Mouse (Mus musculus): ENCODE measurements around the gene Mtch2.
A peak's percentile ranks its signal among the peaks of the same experiment; 100 is the strongest.
"Not testable (repeated sequence)": the region's sequence is repeated elsewhere in the genome, so short reads cannot be mapped to it uniquely, and the experiment has no call there.

Gene Mtch2

GRCm38 (mm10) chr2:90846955-90847680 lies at the start of gene Mtch2:
Gene Mtch2 (plus strand): TSS chr2:90847155.
- peak; percentile 97 to 98 for DNase-seq (ENCODE audit: low spot score in 2 of 2)

DNA sequence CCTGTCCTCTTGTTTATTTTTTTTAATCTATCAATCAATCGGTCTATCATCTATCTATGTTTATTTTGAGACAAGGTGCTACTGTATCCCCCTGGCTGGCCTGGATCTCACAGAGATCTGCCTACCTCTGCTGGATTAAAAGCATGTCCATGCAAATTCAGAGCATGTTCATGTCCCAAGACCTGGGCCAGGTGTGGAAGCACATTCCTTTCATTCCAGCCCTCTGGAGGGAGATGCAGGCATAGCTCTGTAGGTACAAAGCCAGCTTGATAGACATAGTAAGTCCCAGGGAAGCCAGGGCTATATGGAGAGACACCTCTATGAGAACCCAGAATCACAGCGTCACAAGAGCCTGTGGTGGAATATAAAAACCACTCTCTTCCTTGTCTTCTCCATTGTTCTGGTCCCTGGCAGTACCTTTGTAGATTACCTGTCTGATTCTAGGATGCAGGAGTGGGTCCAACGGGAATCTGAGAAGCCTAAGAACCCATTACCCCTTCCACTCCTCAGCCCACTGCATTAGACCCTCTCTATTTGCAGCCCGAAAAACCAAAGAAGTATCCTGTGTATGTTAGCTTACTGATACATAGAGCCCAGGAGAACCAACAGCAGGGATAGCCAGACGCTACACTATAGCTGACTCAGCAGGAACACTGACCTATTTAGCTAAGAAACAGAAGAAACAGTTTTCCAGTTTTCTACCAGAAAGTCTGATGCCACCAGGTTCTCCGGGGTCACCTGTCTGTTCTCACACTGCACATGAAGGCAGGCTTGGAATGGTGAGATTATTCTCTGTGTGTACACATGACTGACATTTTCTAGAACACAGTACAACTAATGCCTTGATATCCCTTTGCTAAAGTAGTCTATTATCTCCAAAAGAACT lies 38.5 kb upstream of the Mtch2 start:
- DNase-seq (ENCODE audit: low spot score in 2 of 2), result no peak

- DNase-seq (ENCODE audit: low spot score in 2 of 2), result no peak
Measured at GRCm38 (mm10) chr2:90810751-90811150, 36.2 kb upstream of the Mtch2 start.

DNA sequence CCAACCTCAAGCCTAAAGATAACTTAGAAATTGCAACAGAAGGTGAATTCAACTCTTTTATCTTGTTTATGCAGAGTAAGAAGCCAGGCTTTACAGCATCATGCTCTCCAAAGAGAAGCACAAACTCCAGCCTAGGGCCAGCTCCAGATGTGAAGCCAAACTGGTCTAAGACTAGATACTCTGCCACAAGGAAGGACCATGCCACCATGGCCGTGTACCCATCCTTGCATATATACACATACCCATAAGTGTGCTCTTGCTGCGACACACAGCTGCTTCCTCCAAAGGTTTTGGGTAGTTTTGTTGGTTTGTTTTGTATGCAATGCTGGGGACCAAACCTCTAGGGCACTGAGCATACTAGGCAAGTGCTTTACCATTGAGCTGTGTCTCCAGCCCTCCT lies 31.7 kb upstream of the Mtch2 start:
- no peak for DNase-seq (ENCODE audit: low spot score in 2 of 2)

DNA sequence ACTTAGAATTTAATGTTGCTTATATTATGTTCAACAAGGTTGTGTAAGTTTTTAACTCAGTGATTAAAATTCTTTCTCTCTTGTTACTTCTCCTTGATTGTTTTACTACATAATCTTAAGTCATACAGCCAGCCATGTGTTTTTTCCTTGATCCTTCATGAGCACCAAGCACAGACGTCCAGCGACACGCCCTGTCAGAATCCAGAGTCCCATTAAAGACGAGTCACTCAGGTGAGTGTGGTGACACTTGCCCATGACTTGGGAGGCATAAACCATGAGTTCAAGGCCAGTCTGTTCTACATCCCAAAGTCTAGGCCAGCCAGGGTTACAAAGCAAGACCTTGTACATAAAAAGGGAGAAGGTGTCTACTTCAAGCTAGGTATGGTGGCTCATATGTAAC lies 30.8 kb upstream of the Mtch2 start:
- no peak for DNase-seq (ENCODE audit: low spot score in 2 of 2)

DNA sequence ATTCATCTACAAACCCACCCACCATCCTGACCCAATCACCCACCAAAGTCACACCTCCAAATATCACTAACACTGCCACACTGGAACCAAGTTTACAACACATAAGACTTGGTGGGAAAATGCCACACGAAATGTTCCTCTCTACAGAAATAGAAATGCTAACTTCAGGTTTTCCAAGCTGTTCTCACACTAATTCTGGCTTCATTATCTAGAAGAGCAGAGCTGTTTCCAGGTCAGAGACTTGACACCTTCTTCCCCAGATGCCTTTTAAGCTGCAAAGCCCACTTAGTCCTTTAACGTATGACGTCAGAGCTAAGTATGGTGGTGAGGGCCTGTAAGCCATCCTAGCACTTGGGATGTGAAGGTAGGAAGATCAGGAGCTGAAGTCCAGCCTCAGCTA lies 28.2 kb upstream of the Mtch2 start:
- DNase-seq (ENCODE audit: low spot score in 2 of 2), result no peak

GRCm38 (mm10) chr2:90820894-90821293 lies 26.1 kb upstream of the Mtch2 start:
- no peak for DNase-seq (ENCODE audit: low spot score in 2 of 2)

GRCm38 (mm10) chr2:90822978-90823377 lies 24.0 kb upstream of the Mtch2 start:
- no peak for DNase-seq (ENCODE audit: low spot score in 2 of 2)

GRCm38 (mm10) chr2:90823781-90824180 lies 23.2 kb upstream of the Mtch2 start:
- DNase-seq (ENCODE audit: low spot score in 2 of 2), result no peak

- not testable (repeated sequence) for DNase-seq (ENCODE audit: low spot score in 2 of 2)
Measured at GRCm38 (mm10) chr2:90824528-90824927, 22.4 kb upstream of the Mtch2 start.

DNA sequence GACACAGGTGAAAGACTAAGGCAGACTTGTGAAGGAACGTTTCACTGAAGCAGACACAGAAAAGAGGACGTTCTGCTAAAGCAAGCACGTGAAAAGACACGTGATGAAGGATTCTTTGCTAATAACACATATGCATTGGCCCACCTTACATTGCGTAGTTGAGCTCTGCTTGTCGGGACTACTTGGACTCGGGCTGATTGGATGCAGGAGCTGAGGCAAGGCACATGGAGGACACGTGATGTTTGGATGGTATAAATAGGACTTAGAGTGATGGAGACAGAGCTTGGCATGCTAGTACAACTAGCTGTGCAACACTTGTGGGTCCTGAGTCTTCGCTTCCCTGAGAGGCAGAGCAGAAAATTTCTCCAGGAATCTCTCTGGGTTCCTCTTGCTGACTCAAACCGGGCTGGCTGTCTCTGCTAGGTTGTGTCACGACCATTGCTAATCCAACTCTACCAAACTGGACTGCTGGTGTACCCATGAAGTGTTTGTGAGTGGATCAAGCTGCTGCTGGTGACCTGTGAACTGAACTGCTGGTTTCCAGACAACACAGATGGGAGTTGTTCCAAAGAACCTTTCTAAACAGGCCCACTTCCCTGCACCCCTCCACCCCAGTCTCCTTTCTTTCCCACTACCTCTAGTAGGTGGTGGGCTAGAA lies 21.3 kb upstream of the Mtch2 start:
- no peak for DNase-seq (ENCODE audit: low spot score in 2 of 2)

DNA sequence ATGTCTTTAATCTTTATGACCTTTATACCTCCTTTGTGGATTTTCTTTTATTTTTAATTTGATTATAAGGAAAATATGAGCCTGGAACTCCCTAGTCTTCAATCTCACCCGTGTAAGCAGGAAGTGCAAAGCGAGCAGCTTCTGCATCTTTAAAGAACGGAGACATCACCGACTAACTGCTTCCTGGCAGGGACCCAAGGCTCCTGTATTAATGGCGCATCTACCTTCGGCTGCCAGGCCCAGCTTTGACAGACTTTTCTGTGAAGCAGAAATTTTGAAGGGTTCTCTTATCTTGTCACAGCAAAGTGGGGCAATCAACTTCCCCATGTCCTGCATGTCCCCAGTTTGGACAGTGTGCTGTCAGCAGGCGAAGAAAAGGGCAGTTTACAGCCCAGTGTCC lies 18.2 kb upstream of the Mtch2 start:
- DNase-seq (ENCODE audit: low spot score in 2 of 2), result no peak

GRCm38 (mm10) chr2:90833502-90833901 lies 13.5 kb upstream of the Mtch2 start:
- DNase-seq (ENCODE audit: low spot score in 2 of 2), result no peak

- no peak for DNase-seq (ENCODE audit: low spot score in 2 of 2)
Measured at GRCm38 (mm10) chr2:90838621-90839020, 8.3 kb upstream of the Mtch2 start.

- no peak for DNase-seq (ENCODE audit: low spot score in 2 of 2)
Measured at GRCm38 (mm10) chr2:90843666-90844065, 3.3 kb upstream of the Mtch2 start.

DNA sequence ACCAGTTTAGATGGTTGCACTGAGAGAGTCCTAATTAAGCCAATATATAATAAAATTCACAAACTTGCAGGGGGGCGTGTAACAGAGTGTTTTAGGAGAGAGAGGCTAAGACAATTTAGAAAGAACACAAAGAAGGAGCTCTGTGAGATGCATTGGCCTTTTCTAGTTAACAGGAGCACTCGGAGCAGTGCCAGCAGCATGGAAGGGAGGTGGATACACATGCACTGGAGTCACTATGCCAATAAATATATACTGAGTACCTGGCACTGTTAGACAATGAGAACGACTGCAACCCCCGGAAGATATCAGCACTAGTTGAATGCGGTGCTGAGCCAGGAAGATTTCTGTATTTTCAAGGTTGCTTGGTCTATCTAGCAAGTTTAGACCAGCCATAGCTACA lies 2.7 kb upstream of the Mtch2 start:
- DNase-seq (ENCODE audit: low spot score in 2 of 2), result no peak

- DNase-seq (ENCODE audit: low spot score in 2 of 2), result no peak
Measured at GRCm38 (mm10) chr2:90845234-90845633, 1.7 kb upstream of the Mtch2 start.

DNA sequence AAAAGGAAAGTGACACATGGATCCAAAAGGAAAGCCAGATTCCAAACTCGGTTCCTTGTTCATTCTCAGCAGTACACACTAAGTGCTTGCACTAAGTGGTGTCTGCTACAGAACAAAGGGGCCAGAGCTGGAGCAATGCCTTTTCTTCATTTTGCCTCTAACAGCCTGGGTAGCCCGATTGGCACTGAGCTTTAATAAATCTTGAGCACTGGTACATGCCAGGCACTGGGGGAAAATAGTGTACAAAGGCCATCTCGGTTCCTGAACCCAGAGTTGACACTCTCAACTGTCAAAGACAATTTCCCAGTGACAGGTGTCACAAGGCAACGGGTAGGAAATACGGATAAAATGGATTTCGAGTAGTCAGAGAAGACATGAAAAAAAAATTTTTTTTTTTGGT lies 784 bp upstream of the Mtch2 start:
- DNase-seq (ENCODE audit: low spot score in 2 of 2), result no peak

GRCm38 (mm10) chr2:90846597-90846954 lies 379 bp upstream of the Mtch2 start:
- DNase-seq (ENCODE audit: low spot score in 2 of 2), result no peak

DNA sequence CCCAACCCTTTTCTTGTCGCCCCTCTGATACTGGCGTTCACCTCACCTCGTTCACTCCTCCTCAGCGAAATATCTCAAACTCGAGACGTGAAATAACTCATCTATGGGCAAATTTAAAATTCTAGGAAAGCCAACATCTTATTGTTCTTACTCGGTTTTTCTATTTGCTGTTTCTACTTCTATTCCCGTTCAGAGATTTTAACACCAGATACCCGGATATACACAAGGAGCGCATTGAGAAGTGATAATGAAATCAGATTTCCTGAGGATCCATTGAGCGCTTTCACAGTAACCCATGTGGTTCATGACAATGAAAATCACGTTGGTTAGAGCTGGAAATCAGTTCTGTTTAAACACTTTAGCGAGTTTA lies 711 bp downstream of the Mtch2 start:
- DNase-seq (ENCODE audit: low spot score in 2 of 2), result no peak

DNA sequence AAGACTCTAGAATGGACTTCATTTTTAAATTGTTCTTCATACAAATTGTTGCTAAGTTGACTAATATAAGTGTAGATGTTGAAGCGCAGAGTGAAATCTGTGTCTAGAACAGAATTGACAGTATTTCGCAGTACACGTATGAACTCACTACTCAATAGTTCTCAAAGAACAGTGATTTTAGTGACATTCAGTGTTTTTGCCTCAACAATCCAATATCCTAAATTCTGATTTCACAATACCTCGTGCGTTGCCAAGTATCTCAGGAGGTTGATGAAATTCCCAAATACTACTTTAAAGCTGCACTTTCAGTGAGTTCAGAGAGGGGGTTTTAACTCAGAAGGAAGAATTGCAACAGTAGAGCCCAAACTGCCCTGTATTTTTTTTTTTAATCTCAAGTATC lies 1.4 kb downstream of the Mtch2 start:
- DNase-seq (ENCODE audit: low spot score in 2 of 2), result no peak

DNA sequence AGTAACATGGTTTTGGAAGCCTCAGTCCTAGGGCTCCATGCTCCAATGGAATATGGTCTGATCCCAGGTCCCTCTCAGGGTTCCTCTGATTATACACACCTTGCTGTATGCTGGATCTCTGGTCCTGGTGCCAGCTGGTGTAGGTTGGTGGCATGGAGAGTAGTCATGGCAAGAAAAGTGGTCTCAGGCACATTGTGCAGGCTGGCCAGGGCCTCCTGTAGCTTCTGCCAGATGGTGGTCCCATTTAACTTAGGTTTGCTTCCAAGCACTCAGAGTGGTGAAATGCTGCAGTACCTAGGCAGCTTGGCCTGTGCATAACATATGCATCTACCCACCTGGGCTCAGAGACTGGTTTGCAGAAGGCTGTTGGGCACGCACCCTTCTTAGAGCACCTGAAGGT lies 3.4 kb downstream of the Mtch2 start:
- no peak for DNase-seq (ENCODE audit: low spot score in 2 of 2)

- DNase-seq (ENCODE audit: low spot score in 2 of 2), result no peak
Measured at GRCm38 (mm10) chr2:90861486-90861885, 14.5 kb downstream of the Mtch2 start.

Data from natural killer cell, adult 2 months (primary cell).